Mouse (Mus musculus) liver, postnatal 0 days (tissue): ENCODE data around the gene Cry2.

Source experiments
- CTCF ChIP-seq: sonication (generic); IDR thresholded peaks from 2 replicates; pipeline ENCODE4 v1.5.1; 2016; ENCODE audit warnings: antibody characterized with exemption, low read depth
- EP300 ChIP-seq: IDR thresholded peaks from 2 replicates; pipeline ENCODE4 v1.6.1; 2016; ENCODE audit warnings: antibody characterized with exemption, low read depth, mild to moderate bottlenecking

DNA sequence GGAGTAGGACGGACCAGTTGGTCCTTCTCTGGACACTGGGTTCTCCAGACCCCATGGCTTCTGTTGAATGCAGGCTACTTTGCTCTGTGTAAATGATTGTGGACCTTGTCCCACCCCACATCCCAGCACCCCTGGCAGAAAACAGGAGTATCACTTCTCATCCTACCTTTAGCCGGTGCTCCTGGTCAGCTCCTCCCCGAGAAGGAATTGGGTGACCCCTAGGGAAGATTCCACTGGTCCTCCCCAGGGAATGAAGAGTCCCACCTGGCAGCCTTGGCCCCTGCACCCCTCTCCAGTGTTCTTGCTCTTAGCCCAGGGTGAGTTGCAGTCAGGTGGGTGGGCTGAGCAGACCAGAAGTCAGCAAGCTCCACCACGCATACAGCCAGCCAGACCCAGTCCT is 69.8 kb downstream of the Cry2 start:
- no peak for TF ChIP-seq CTCF
- TF ChIP-seq EP300: no peak
